Mouse (Mus musculus): ENCODE results near the gene Mblac1.

The Mblac1 gene

DNA sequence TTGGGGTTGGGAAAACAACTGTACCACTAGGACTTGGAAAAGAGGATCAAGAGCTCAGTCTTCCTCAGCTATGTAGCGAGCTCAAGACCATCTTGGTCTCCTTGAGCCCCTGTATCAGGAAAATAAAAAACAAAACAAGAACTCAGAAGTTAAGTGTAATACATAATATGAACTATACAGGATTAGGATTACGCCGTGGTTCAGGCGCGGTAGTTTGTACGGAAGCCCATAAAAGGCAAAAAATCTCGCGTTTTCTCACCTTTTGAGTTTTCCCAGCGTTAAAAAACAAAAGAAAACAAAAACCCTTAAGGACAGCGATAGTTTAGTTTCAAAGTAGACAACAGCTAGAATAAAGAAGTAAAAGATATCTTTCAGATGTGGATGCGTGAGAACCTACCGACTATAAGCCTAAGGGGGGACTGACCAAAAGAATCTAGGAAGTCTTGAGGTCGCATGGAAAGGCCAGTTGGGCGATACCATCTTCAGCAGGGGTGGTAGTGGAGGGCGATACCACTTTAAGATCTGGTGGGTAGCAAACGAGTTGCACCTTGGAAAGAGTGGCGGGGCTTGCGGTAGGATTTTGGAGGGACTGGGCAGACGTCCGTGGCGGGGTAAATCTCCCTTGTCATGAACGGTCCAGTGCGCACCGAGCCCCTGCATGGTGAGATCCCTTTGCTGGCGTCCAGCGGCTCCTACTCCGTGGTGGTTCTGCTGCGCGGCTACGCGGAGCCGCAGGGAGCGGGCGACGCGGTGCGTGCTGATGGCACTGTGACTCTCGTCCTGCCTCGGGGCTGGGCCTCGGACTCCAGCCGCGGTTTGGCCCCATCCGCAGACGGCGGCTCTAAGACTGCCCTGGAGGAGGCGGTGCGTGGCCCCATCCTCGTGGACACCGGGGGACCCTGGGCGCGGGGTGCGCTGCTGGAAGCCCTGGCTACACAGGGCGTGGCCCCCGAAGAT lies at the start of gene Mblac1:
Gene Mblac1, plus strand, starts transcription at position 544 of the 957 bp plus-strand sequence.
- DNase-seq (ENCODE audit: extremely low spot score) = peak; percentile 92

DNA sequence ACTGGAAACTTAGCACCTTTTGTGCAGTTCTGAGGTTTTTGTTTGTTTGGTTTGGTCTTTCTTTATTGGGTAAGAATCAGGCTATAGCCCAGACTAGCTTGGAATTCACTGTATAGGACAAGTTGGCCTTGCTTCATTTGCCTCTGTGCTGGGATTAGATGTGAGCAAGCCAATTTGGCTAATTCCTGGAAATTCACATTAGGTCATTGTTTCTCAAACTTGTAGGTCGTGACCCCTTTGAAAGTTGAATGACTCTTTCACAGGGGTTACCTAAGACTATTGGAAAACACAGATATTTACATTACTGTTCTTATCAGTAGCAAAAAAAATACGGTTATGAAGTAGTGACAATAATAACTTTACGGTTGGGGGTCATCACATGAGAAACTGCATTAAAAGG lies 39.7 kb upstream of the Mblac1 start:
- DNase-seq (ENCODE audit: extremely low spot score) = no peak

DNA sequence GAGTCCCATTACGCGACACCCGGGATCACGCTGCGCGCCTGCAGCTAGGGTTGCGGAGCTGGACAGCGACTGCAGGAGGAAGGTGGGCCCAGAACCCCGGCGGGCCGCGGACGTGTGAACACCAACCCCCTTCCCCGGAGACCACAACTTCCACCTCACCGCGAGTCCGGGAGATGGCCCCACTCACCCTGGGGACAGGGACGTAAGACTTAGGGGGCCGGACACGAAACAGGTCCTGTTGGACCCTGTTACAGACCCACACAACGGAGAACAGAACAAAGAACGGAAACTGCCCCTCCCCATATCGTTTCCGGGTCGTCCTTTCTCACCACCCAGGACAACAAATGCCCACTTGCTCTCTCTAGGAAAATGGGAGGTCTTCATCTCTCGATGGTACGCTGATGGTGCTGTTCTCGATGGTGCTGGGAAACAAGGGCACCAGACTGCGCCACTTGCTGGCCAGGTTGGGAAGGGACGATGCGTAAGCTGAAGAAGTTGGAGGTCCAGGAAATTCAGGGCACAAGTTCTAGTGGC lies 38.6 kb upstream of the Mblac1 start, which contains the start of gene Zfp113:
Gene Zfp113, minus strand, starts transcription at position 302 of the 534 bp plus-strand sequence.
- DNase-seq (ENCODE audit: extremely low spot score) = peak; percentile 94

DNA sequence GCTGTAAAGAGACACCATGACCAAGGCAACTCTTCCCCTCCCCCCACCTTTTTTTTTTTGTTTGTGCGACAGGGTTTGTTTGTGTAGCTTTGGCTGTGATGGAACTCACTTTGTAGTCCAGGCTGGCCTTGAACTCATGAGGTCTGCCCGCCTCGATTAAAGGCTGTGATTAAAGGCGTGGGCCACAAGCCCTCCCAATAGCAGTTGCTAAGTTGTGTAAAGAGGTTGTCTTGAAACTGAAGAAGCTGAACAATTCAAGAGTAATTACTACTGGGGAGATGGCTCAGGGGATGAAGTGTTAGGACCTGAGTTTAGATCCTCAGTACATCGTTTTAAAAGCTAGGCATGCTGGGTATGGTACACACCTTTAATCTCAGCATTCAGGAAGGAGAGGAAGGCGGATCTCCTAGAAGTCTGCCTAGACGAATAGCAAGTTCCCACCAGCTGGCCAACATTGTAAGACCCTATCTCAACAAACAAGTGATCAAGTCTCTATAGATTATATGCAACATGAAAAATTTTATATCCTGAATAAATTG lies 33.8 kb upstream of the Mblac1 start:
- DNase-seq (ENCODE audit: extremely low spot score) = no peak

DNA sequence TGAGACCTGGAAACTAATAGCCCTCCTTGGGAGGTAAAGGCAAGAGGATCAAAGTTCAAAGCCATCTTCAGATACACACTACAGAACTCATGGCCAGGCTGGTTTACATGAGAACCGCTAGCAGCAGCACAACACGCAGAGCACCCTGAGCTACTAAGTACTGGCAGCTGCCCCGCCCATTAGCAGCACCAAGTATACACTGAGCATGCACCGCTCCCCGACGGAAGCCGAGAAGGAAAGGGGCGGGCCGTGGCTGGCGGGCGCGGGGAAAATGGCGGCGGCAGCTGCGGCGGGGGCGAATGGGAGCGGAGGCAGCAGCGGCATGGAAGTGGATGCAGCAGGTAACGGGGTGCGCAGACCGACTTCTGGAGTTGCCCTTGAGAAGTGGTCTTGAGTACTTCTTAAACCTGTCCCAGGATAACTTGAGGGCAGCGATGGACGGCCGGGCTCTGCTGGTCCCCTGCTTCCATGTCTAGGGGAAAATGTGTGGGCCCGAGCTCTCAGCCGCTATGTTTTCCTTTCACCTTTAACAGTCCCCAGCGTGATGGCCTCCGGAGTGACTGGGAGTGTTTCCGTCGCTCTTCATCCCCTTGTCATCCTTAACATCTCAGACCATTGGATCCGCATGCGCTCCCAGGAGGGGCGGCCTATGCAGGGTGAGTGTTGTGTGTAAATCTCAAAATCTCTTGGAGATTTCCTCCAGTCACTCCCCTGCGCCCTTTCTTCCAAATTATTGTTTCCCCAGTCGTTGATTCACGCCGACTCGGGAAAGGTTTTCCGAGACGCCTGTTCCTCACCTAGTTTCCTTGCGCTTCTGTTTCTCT lies 33.1 kb upstream of the Mblac1 start, which contains the start of gene Cops6:
Gene Cops6, plus strand, starts transcription at position 230 of the 824 bp plus-strand sequence.
- DNase-seq (ENCODE audit: extremely low spot score) = peak; percentile 95

DNA sequence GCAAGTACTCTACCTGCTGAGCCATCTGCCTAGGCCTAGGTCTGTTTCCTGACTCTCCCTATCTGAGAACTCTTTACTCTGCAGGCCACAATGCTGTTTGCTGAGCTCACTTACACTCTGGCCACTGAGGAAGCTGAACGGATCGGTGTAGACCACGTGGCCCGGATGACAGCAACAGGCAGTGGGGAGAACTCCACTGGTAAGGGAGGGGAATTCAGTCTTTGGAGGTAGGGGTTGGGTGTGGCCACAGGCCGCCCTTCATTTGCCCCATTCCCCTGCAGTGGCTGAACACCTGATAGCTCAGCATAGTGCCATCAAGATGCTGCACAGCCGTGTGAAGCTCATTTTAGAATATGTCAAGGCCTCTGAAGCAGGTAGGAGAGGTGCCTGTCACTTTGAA lies 31.1 kb upstream of the Mblac1 start:
- DNase-seq (ENCODE audit: extremely low spot score) = no peak

DNA sequence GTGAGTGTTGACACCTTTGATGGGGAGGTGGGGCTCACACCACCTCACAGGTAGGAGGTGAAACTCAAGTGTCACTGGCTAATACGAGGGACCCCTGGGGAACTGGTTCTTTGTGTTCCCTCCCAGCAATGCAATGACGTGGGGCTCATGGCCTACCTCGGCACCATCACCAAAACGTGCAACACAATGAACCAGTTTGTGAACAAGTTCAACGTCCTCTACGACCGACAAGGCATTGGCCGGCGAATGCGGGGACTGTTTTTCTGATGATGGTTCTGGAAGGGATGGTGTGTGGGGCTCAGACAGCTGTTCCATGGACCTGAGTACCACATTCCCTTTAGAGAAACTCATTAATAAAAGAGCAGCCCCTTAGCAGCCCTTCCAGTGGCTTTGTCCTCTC lies 30.5 kb upstream of the Mblac1 start:
- no peak for DNase-seq (ENCODE audit: extremely low spot score)

DNA sequence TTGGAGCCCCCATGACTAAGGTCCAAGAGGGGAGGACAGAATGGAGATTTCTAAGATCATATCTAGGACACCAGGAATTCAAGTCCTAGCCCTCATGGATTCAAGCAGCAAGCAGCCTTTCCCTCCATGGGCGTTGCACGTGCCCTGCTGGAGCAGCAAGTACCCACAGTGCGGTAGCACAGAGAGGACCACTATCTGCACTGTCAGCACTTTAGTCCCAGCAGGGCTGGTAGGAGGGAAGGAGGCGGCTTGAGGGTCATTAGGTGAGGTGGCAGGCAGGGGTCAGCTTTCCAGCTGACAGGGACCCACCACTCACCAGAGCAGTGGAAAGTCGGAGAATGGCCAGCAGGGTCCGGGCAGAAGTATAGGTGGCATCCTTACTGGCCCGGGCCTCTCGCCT lies 28.5 kb upstream of the Mblac1 start:
- DNase-seq (ENCODE audit: extremely low spot score) = no peak

DNA sequence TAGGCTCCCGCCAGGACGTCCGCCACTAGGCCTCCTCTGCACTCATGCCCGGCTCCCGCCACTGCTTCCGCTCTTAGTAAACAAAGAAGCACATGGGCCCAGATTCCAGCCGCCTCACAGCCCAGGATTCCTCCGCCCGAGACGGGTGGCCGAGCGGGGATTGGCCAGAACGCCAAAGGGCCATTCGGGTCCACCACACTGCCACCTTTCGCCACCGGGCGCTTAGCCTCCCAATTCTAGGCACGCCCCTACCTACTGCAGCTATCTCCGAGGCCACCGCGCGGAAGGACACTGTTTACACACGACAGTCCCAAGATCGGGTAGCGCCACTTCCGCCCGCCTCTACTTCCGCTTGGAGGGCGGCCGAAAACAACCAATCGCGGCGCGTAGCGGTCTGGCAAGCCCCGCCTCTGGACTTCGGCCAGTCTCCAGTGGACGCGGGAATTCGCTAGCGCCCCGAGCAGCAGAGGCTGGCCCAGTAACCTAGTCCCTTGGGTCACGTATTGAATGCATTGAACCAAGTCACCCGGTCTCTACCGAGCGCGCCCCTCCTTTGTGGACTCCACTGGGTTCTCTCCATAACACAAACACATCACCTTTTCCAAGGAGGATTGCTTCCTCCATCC lies 23.1 kb upstream of the Mblac1 start:
- peak; percentile 97 for DNase-seq (ENCODE audit: extremely low spot score)

DNA sequence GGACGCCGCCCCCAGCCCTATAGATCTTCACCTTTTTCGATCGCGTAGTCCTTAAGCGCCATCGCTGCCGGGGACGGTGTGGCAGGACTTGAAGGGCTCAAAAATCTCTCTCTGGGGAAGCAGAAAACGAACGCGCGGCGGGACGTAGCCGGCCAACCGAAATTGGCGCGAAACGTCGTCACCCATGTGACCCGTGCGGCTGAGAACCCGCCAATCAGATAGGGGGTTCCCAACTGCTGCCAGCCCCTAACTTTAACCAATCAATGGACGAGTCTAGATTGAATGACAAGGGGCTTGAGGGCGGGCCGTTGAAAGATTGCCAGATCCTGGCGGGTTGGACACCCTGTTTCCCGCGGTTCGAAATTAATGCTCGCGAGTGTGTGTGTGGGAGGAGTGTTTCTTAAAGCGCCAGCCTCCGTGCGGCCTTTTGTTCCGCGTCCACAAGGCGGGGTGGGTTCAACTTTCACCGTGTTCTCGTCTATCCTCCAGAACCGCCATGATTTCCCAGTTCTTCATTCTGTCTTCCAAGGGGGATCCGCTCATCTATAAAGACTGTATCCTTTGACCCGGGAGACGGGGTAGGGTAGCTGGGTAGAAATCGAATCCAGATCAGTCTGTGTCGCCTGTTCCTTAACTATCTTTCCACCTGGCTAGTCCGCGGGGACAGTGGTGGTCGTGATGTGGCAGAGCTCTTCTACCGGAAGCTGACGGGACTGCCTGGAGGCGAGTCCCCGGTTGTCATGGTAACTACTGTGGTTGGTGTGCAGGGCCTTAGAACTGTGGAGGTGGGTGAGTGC lies 22.2 kb upstream of the Mblac1 start, which contains the start of the genes Ap4m1 and Mcm7:
Gene Ap4m1, plus strand, starts transcription at position 308 of the 797 bp plus-strand sequence.
Gene Mcm7, minus strand, starts transcription at position 728 of the 797 bp plus-strand sequence.
- DNase-seq (ENCODE audit: extremely low spot score) = peak; percentile 92

DNA sequence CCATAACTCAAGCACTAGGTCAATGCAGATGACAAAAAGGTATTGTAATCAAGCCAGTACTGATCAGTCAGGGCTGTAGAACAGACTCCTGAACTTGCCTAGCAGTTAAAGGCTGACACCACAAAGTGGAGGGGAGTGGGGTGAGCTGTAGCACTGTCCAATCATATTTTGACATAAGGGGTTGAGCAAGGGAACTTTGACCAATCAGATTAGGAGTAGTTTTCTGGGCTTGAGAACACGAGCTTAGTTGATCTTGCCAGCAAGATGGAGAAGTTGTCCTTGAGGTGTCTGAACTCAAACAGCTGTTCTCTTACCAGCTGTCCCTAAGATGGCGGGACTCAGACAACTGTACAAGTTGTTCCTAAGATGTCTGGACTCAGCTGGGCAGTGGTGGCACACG lies 20.9 kb upstream of the Mblac1 start:
- DNase-seq (ENCODE audit: extremely low spot score) = no peak

DNA sequence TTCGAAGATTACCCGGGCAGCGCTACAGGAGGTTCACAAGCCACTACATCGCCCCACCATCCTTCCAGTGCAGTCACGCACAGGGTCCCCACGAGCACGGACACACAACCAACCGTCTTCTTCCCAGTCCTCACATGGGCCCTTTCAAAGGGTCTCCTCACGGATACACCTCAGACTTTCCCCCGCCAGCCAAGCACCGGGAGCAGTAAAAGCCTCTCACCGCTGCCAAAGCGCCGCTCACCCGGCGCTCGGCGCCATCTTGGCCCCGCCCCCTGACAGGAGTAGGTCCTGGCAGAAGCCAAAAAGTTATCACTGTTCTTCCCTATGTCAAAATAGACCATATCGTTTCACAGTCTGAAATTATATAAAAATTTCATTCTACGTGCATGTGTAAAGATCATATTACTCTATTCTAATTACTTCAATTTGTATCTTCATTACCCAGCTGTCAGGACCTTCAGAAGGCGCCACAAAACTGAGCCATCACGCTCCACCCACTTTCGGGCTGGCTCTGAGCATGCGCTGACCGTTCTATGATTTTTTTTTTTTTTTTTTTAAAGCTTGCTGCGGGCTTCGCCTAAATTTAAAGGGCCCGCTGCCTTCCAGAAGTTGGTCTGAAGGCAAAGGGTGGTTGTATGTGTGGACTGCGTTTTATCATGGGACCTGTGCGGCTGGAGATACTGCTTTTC lies 7.0 kb upstream of the Mblac1 start, which contains the start of the genes Taf6 and Cnpy4:
Gene Taf6, minus strand, starts transcription at position 502 of the 689 bp plus-strand sequence.
Gene Cnpy4, plus strand, starts transcription at position 536 of the 689 bp plus-strand sequence.
- peak; percentile 88 for DNase-seq (ENCODE audit: extremely low spot score)

DNA sequence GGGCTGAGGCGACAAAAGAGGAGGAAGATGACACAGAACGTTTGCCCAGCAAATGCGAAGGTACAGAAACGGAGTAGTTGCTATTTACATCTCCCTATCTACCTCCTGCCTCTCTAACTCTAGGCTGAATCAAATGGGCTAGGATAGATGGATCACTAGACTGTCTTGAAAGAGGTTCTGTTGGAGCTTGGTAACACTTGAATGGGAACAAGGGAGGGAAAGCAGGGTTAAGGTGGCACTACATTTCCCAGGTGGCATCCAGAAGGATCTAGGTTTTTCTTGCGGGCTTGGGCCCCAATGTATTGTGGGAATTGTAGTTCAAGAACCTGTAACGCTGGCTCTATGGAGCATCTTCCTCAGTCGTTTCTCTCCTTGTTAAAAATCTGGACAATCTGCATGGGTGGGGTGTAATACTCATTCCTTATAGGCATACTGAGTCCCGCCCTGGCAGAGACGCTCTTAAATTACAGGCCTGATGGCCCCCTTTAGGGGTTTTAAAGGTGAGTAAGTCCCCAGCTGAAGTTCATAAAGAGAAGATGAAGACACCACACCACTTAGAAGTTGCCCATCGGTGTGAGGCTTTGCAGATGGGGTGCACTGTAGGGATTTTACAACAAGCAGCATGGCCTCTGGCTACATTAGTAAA lies 6.3 kb upstream of the Mblac1 start:
- peak; percentile 72 for DNase-seq (ENCODE audit: extremely low spot score)

DNA sequence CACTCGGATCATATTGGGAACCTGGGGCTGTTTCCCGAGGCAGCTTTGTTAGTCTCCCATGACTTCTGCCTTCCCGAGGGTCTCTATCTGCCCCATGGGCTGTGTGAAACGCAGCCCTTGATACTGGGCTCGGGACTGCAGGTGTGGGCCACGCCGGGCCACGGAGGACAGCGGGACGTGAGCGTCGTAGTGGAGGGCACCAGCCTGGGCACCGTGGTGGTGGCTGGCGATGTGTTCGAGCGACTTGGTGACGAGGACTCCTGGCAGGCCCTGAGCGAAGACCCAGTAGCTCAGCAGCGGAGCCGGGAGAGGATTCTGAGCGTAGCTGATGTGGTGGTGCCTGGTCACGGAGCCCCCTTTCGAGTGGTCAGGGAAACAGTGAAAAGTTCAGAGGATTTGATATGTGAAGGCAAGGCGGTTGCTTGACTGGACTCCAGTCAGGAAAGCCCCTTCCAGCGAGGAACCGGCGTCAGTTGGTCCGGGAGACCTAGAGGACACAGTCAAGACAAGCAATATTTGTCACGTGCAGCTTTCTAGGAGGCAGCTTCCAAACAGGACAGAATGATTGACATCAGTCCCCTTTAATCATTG lies 736 bp downstream of the Mblac1 start:
- DNase-seq (ENCODE audit: extremely low spot score) = peak; percentile 61

DNA sequence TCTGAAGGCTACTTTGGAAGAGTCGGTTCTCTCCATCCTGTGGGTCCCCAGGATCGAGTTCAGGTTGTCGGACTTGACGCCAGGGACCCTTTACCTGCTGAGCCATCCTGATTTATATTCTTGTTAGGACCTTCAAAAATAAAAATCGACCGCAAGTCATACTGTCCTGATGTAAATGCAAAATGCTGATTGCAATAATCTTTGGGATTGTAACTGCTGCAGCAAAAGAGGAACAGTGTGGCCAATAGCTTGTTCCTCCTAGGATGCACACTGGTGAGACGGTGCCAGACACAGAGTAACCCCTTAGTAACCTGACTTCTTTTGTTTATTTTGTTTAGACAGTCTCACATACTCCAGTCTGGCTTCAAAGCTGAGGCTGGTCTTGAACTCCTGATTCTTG lies 1.3 kb downstream of the Mblac1 start:
- no peak for DNase-seq (ENCODE audit: extremely low spot score)

DNA sequence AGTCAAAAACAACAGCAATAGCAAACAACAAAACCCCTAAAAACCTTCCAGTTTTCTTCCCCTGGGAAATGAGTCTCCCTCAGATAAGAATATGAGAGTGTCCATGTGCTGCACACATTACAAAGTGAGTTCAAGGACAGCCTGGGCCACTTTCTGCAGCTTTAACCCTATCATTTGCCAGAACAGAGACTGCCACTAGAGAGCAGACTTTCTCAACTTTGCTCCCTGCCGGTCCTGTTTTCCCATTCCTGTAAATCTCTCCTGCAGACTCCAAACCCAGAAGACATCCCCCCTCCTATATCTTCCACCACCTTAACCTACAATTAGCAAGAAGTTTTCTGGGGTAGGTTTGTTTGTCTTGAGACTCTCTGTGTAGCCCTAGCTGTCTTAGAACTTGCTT lies 5.5 kb downstream of the Mblac1 start:
- no peak for DNase-seq (ENCODE audit: extremely low spot score)

DNA sequence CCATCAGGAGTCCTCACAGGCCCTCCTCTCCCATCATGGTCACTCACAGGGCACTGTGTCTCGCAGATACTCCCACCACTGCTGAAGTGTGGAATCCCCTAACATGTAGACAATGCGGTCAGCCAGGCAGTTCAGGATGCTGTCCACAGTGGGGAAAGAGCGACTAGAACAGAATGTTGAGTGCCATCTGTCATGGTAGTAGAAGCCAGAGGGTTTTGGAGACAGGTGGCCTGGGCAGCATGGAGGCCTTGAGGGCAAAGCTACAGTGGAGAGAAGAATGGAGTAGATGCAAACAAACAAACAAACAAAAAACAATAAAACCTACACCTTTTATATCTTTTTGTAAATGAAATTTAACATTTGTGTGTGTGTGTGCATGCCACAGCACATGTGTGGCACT lies 8.0 kb downstream of the Mblac1 start:
- DNase-seq (ENCODE audit: extremely low spot score) = no peak

DNA sequence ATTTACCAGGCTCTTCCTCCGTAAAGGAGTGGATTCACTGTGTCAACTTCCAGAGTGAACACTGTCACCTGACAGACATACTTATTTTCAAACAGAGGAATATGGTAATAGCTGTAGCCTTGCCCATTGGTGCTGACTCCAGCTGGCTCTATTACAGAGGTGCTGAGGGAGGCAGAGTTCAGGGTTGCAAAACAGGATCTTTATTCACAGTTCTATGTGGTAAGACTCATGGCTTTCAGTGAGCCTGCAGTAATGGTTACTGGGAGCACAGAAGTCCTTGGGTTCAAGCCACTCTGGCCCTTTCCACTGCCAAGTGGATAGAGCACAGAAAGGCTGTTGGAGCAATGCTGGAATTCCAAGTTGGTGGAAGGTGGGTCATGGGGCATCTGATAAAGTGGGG lies 13.1 kb downstream of the Mblac1 start:
- no peak for DNase-seq (ENCODE audit: extremely low spot score)

DNA sequence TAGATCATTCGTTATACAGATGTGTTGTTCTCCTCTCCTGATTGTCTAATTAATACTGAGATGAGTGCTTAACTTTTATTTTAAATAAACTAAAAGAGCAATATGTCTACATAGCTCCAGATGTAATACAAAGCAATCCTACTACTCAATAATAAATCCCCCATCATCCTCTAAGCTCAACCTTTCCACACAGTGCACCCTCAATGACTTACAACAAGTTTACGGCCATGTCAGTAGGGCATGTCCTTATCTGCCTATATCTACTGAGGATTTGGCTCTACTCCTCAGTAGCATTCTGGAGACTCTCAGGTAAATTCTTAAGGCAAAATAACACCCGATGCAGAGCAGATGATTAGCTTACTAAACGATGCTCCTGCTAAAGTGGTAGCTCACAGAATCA lies 13.8 kb downstream of the Mblac1 start:
- no peak for DNase-seq (ENCODE audit: extremely low spot score)
